Mouse (Mus musculus): ENCODE data around the gene Csad. TPM values are rescaled to one million over a fixed set of nuclear protein-coding genes. Genes with fewer than 3 reads are reported as not detected.

The Csad gene
- total RNA-seq, 2 experiments from 2014 or later, result 27.8 TPM

GRCm38 (mm10) chr15:102136129-102136758 is 68.3 kb downstream of the Csad start, which contains the start of gene Spryd3:
Gene Spryd3 (minus strand): TSS chr15:102136234.
- peak; percentile 96 for DNase-seq
- intact Hi-C loops (cut with DNase I), result no loop called here

GRCm38 (mm10) chr15:102135522-102136128 is 68.9 kb downstream of the Csad start:
- intact Hi-C loops (cut with DNase I), result no loop called here
- DNase-seq, result no peak

DNA sequence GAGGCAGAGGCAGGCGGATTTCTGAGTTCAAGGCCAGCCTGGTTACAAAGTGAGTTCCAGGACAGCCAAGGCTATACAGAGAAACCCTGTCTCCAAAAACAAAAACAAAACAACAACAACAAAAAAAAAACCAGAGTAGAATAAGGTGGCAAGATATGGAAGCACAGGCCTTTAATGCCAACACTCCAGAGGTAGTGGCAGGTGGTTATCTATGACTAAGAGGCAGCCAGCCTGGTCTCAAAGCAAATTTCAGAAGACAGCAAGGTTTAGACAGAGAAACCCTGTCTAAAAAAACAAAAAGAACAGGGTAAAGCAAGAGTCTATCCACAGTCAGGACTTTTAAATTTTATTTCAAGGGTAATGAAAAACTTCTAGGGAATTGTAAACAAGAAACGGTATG is 69.8 kb downstream of the Csad start:
- intact Hi-C loops (cut with DNase I), result no loop called here
- no peak for DNase-seq

- intact Hi-C loops (cut with DNase I), result no loop called here
- DNase-seq, result no peak
These were observed 71.2 kb downstream of the Csad start for GRCm38 (mm10) chr15:102133314-102133713.

Other genes starting within 250 kb of the Csad start
- under 1 TPM in 1 of 2 experiments, not detected in 1; 0.18 TPM for gene Krt8, start 200.2 kb downstream of the Csad start, total RNA-seq (2021)
- gene Krt18, start 176.5 kb downstream of the Csad start, total RNA-seq (2021), result under 1 TPM; 0.26 to 0.64 TPM
- 100 to 1,000 TPM; 206 to 211 TPM for gene Eif4b, start 131.0 kb downstream of the Csad start, total RNA-seq (2021)
- gene Tns2, start 104.3 kb downstream of the Csad start, total RNA-seq (2021), result 10 to 100 TPM in 1 of 2 experiments, 1 to 10 TPM in 1; 8.5 to 11.4 TPM
- 100 to 1,000 TPM; 115 to 118 TPM for gene Spryd3, start 68.5 kb downstream of the Csad start, total RNA-seq (2021)
- gene Igfbp6, start 60.4 kb downstream of the Csad start, total RNA-seq (2021), result 1 to 10 TPM; 1.6 to 2.0 TPM
- not detected for gene Soat2, start 54.2 kb downstream of the Csad start, total RNA-seq (2021)
- gene Zfp740, start 1.5 kb downstream of the Csad start, total RNA-seq (2021), result 10 to 100 TPM; 70.3 to 70.6 TPM
- gene Itgb7, start 27.2 kb upstream of the Csad start, total RNA-seq (2021), result 1 to 10 TPM in 1 of 2 experiments, under 1 TPM in 1; 0.74 to 1.1 TPM
- 10 to 100 TPM; 15.9 to 16.9 TPM for gene Rarg, start 52.8 kb upstream of the Csad start, total RNA-seq (2021)
- not detected for gene Gm9918, start 65.8 kb upstream of the Csad start, total RNA-seq (2021)
- 10 to 100 TPM; 31.4 to 33.7 TPM for gene Mfsd5, start 74.7 kb upstream of the Csad start, total RNA-seq (2021)
- gene Espl1, start 91.5 kb upstream of the Csad start, total RNA-seq (2021), result 1 to 10 TPM; 8.5 to 9.9 TPM
- 100 to 1,000 TPM; 390 to 395 TPM for gene Pfdn5, start 121.4 kb upstream of the Csad start, total RNA-seq (2021)
- 10 to 100 TPM; 60.2 to 65.9 TPM for gene Myg1, start 127.0 kb upstream of the Csad start, total RNA-seq (2021)
- gene Aaas, start 146.0 kb upstream of the Csad start, total RNA-seq (2021), result 10 to 100 TPM; 28.7 to 29.2 TPM
- under 1 TPM; 0.24 to 0.56 TPM for gene Sp7, start 162.5 kb upstream of the Csad start, total RNA-seq (2021)
- 10 to 100 TPM; 30.5 to 35.0 TPM for gene Sp1, start 201.4 kb upstream of the Csad start, total RNA-seq (2021)
- gene Amhr2, start 240.6 kb upstream of the Csad start, total RNA-seq (2021), result 1 to 10 TPM in 1 of 2 experiments, under 1 TPM in 1; 0.93 to 1.4 TPM